Mouse (Mus musculus): Measurements from ENCODE around the gene Nploc4. TPM values are rescaled to one million over a fixed set of nuclear protein-coding genes. Genes with fewer than 3 reads are reported as not detected.
"Not testable (repeated sequence)": the region's sequence is repeated elsewhere in the genome, so short reads cannot be mapped to it uniquely, and the experiment has no call there.

Nploc4 gene
- polyA plus RNA-seq, 1 experiment from 2014 or later = 28.1 TPM

GRCm38 (mm10) chr11:120349371-120349985, 88.0 kb downstream of the Nploc4 start:
- no peak for ATAC-seq (ENCODE audit: insufficient read depth, low FRiP score, low read depth)
- Histone ChIP-seq H3K36me3 (peaks cover 6% of the 10 kb centered on the region), H3K9me3 (no peaks in the 10 kb centered on the region), H3K27me3 (replicated peaks) (no peaks in the 10 kb centered on the region), H3K9ac (peak overlapping the region; percentile 80), H3K27ac (peak overlapping the region; percentile 100), H3K4me2 (peak overlapping the region; percentile 79), H3K4me3 (replicated peaks) (peak overlapping the region; percentile 99), H3K4me1 (peaks cover 40% of the 10 kb centered on the region)
- WGBS = 6% methylated on average over 16 of the region's 16 CpGs

- H3K36me3 ChIP-seq = peaks cover 6% of the 10 kb centered on the region
- peak overlapping the region; percentile 100 for H3K27ac ChIP-seq
- H3K4me3 ChIP-seq (replicated peaks) = peak overlapping the region; percentile 99
- H3K4me2 ChIP-seq = peak overlapping the region; percentile 79
- peak; percentile 3; the same call in 1 of the 2 replicates for ATAC-seq (ENCODE audit: insufficient read depth, low FRiP score, low read depth)
- WGBS = 8% methylated on average over 43 of the region's 53 CpGs
- peaks cover 36% of the 10 kb centered on the region for H3K4me1 ChIP-seq
- peak overlapping the region; percentile 80 for H3K9ac ChIP-seq
- no peaks in the 10 kb centered on the region for H3K27me3 ChIP-seq (replicated peaks)
- no peaks in the 10 kb centered on the region for H3K9me3 ChIP-seq
Observed at GRCm38 (mm10) chr11:120348684-120349370, 88.7 kb downstream of the Nploc4 start.

DNA sequence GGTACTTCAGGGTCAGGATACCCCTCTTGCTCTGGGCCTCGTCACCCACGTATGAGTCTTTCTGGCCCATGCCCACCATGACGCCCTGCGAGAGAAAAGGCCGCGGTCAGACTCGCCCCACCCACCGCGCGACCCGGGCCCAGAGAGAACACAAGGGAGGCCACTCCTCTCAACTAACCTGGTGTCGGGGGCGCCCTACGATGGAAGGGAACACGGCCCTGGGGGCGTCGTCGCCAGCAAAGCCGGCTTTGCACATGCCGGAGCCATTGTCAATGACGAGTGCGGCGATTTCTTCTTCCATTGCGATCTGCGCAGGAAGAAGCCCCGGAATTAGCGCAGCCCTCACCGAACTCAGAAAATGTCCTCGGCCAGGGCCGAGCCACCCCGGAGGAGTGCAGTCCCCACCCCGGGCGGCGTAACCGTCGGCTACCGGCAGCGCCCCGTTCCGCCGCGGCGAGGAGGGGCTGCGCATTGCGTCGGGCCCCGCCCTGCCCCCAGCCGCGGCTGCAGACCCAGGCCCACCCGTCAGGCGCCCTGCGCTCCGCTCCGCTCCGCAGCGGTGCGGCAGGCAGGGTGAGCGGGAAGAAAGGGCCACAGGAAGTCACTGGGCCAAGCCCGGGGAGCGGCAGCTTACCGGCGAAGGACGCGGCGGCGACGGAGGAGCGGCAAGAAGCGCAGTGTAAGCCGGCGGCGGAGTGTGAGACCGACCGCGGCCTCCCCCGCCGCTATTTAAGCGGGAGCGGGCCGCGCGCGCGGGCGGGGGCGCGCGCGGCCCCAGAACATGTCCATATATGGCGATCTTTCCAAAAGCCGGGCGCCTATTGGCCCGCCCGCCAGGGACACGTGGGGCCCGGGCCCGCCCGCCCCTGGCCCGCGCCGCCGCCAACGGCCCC, 89.5 kb downstream of the Nploc4 start, which contains the start of gene Actg1:
TSS of gene Actg1 (minus strand) at position 752 of the 893 bp plus-strand sequence.
- peak within 1 kb of the TSS; percentile 99 for H3K4me3 ChIP-seq (replicated peaks)
- 2% methylated on average over 96 of the region's 103 CpGs for WGBS
- H3K9ac ChIP-seq = peak within 1 kb of the TSS; percentile 100
- ATAC-seq (ENCODE audit: insufficient read depth, low FRiP score, low read depth) = peak; percentile 70
- H3K27me3 ChIP-seq (replicated peaks) = no peaks in the 10 kb centered on the region
- no peaks in the 10 kb centered on the region for H3K9me3 ChIP-seq
- peaks cover 6% of the 10 kb centered on the region for H3K36me3 ChIP-seq
- H3K4me1 ChIP-seq = peaks cover 28% of the 10 kb centered on the region
- H3K4me2 ChIP-seq = peak within 1 kb of the TSS; percentile 79
- H3K27ac ChIP-seq = peak within 1 kb of the TSS; percentile 100

- Histone ChIP-seq H3K4me2 (peak overlapping the region; percentile 79), H3K9me3 (no peaks in the 10 kb centered on the region), H3K36me3 (peaks cover 6% of the 10 kb centered on the region), H3K4me1 (peaks cover 22% of the 10 kb centered on the region), H3K4me3 (replicated peaks) (peak overlapping the region; percentile 99), H3K27me3 (replicated peaks) (no peaks in the 10 kb centered on the region), H3K27ac (peak overlapping the region; percentile 54), H3K9ac (peak overlapping the region; percentile 40)
- 3% methylated on average over 10 of the region's 10 CpGs for WGBS
- ATAC-seq (ENCODE audit: insufficient read depth, low FRiP score, low read depth) = no peak
Observed at GRCm38 (mm10) chr11:120347301-120347700, 90.2 kb downstream of the Nploc4 start.

DNA sequence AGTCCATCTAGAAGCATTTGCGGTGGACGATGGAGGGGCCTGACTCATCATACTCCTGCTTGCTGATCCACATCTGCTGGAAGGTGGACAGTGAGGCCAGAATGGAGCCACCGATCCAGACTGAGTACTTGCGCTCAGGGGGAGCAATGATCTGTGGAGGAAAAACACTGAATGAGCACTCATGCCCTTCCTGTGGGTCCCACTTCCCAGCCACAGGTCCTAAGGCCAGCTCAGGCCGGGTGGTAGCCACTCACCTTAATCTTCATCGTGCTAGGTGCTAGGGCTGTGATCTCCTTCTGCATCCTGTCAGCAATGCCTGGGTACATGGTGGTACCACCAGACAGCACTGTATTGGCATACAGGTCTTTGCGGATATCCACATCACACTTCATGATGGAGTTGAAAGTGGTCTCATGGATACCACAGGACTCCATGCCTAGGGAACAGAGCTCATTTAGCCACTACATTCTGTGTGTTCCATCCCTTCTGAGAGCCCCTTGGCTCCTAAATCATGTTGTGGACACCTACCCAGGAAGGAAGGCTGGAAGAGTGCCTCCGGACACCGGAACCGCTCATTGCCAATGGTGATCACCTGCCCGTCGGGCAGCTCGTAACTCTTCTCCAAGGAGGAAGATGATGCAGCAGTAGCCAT, 91.0 kb downstream of the Nploc4 start:
- Histone ChIP-seq H3K4me1 (peaks cover 16% of the 10 kb centered on the region), H3K4me2 (peak overlapping the region; percentile 63), H3K4me3 (replicated peaks) (peak overlapping the region; percentile 49), H3K9ac (peak overlapping the region; percentile 41)
- not testable (repeated sequence) for ATAC-seq (ENCODE audit: insufficient read depth, low FRiP score, low read depth); H3K9me3 ChIP-seq; H3K27ac ChIP-seq; H3K27me3 ChIP-seq (replicated peaks); H3K36me3 ChIP-seq
- 29% methylated on average over 11 of the region's 13 CpGs for WGBS

GRCm38 (mm10) chr11:120345067-120345681, 92.3 kb downstream of the Nploc4 start:
- H3K27ac ChIP-seq = peak overlapping the region; percentile 72
- WGBS = 22% methylated on average over 1 of the region's 1 CpGs
- no peaks in the 10 kb centered on the region for H3K9me3 ChIP-seq

GRCm38 (mm10) chr11:120344310-120344920, 93.1 kb downstream of the Nploc4 start:
- no peaks in the 10 kb centered on the region for H3K27me3 ChIP-seq (replicated peaks)
- no peaks in the 10 kb centered on the region for H3K9me3 ChIP-seq
- no peak overlapping the region for H3K9ac ChIP-seq
- peaks cover 6% of the 10 kb centered on the region for H3K36me3 ChIP-seq
- 0 out of 2 replicates have a peak overlapping the region, but pooled peaks have one; percentile 7 for H3K4me3 ChIP-seq (replicated peaks)
- no peak overlapping the region; the same call in 1 of the 2 replicates for H3K4me2 ChIP-seq
- no peak for ATAC-seq (ENCODE audit: insufficient read depth, low FRiP score, low read depth)
- peaks cover 6% of the 10 kb centered on the region for H3K4me1 ChIP-seq
- 49% methylated on average over 5 of the region's 5 CpGs for WGBS
- peak overlapping the region; percentile 13 for H3K27ac ChIP-seq

More at GRCm38 (mm10) chr11:120345067-120345681, 92.3 kb downstream of the Nploc4 start:
- no peak for ATAC-seq (ENCODE audit: insufficient read depth, low FRiP score, low read depth)
- Histone ChIP-seq H3K9ac (0 out of 2 replicates have a peak overlapping the region, but pooled peaks have one; percentile 25), H3K4me3 (replicated peaks) (peak overlapping the region; percentile 27), H3K36me3 (peaks cover 6% of the 10 kb centered on the region), H3K4me2 (peak overlapping the region; percentile 46), H3K4me1 (peaks cover 6% of the 10 kb centered on the region), H3K27me3 (replicated peaks) (no peaks in the 10 kb centered on the region)

GRCm38 (mm10) chr11:120343519-120344309, 93.8 kb downstream of the Nploc4 start:
- H3K27me3 ChIP-seq (replicated peaks) = no peaks in the 10 kb centered on the region
- WGBS = 63% methylated on average over 5 of the region's 5 CpGs
- peak overlapping the region; percentile 13; the same call in 1 of the 2 replicates for H3K27ac ChIP-seq
- no peak overlapping the region for H3K4me3 ChIP-seq (replicated peaks)
- H3K4me2 ChIP-seq = no peak overlapping the region
- no peaks in the 10 kb centered on the region for H3K9me3 ChIP-seq
- ATAC-seq (ENCODE audit: insufficient read depth, low FRiP score, low read depth) = no peak
- H3K4me1 ChIP-seq = peaks cover 6% of the 10 kb centered on the region
- no peak overlapping the region for H3K9ac ChIP-seq
- H3K36me3 ChIP-seq = peaks cover 6% of the 10 kb centered on the region

GRCm38 (mm10) chr11:120342656-120343160, 94.8 kb downstream of the Nploc4 start:
- no peak overlapping the region for H3K9ac ChIP-seq
- H3K36me3 ChIP-seq = peaks cover 6% of the 10 kb centered on the region
- no peak for ATAC-seq (ENCODE audit: insufficient read depth, low FRiP score, low read depth)
- no peaks in the 10 kb centered on the region for H3K9me3 ChIP-seq
- H3K4me3 ChIP-seq (replicated peaks) = no peak overlapping the region
- 88% methylated on average over 5 of the region's 5 CpGs for WGBS
- no peaks in the 10 kb centered on the region for H3K27me3 ChIP-seq (replicated peaks)
- no peak overlapping the region for H3K4me2 ChIP-seq
- no peak overlapping the region for H3K27ac ChIP-seq
- H3K4me1 ChIP-seq = peaks cover 6% of the 10 kb centered on the region

- Histone ChIP-seq H3K36me3 (peaks cover 6% of the 10 kb centered on the region), H3K4me3 (replicated peaks) (no peak overlapping the region), H3K9me3 (no peaks in the 10 kb centered on the region), H3K4me2 (no peak overlapping the region), H3K4me1 (peaks cover 6% of the 10 kb centered on the region), H3K27ac (no peak overlapping the region), H3K27me3 (replicated peaks) (no peaks in the 10 kb centered on the region), H3K9ac (no peak overlapping the region)
- 89% methylated on average over 4 of the region's 4 CpGs for WGBS
- ATAC-seq (ENCODE audit: insufficient read depth, low FRiP score, low read depth) = no peak
Observed at GRCm38 (mm10) chr11:120341661-120342060, 95.8 kb downstream of the Nploc4 start.

All from stomach, embryonic 15.5 days (tissue).